Mouse (Mus musculus) telencephalon, adult 2 months (tissue): ENCODE results near the gene Suclg2.

Experiments used
- DNase-seq: peaks from one replicate; pipeline ENCODE4 v3.0.0-alpha.2; 2011; ENCODE audit warnings: low read depth, low spot score

Suclg2 gene

DNA sequence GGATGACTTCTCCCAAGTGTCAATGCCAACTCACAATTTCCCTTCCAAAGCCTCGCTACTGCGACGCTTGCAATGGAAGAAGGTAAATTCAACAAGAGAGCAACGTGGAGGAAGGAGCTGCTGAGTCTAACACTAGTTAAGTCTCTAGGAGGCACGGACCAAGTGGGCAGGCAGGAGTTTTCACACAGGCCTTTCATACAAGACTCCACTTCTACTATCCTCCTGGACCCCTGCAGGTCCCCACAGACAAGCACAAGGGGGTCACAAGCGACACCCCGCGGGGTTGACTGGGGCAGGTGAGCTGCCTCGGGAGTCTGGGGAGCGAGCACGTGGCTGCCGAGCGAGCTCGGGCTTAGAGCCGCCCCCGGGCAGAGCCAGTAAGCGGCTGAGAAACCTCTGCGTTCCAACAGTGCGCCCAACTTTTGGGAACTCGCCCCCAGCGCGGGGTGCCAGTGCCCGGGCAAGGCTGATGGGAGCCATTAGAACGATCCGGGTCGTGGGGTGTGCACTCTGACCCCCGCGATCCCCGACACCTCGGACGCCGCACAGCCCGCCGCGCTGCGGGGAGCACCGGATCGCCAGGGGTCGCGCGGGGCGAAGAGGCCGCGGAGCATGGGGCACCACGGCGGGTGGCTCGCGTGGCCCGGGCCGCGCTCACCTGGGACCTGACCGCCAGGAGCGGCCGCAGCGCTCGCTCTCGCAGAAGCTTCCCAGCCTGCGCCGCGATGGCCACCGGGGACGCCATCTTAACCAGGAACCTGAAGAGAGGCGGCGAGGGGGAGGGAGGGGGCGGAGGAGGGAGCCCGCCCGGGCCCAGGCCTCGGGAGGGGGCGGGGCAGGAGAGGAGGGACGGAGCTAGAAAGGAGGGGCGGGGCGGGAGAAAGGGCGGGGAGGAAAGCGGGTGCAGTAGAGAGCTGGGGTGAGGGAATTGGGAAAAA is at the start of gene Suclg2:
TSS of gene Suclg2 (minus strand) at position 770 of the 938 bp plus-strand sequence.
- DNase-seq, result peak; percentile 10

DNA sequence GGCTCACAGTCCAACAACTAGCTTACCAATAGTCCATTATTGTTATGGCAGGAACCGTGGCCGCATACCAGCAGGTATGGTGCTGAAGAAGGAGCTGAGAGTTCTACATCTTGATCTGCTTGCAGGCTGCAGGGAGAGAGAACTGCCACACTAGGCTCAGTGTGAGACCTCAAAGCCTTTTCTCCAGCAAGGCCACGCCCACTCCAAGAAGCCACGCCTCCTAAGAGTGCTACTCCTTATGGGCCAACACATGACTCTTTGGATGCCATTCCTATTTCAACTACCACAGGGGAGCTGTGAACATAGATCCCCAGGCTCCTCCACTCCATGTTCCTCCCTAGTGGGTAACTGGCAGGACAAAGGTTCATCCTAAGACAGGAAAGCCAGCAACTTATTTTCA is 48.0 kb upstream of the Suclg2 start:
- no peak for DNase-seq

DNA sequence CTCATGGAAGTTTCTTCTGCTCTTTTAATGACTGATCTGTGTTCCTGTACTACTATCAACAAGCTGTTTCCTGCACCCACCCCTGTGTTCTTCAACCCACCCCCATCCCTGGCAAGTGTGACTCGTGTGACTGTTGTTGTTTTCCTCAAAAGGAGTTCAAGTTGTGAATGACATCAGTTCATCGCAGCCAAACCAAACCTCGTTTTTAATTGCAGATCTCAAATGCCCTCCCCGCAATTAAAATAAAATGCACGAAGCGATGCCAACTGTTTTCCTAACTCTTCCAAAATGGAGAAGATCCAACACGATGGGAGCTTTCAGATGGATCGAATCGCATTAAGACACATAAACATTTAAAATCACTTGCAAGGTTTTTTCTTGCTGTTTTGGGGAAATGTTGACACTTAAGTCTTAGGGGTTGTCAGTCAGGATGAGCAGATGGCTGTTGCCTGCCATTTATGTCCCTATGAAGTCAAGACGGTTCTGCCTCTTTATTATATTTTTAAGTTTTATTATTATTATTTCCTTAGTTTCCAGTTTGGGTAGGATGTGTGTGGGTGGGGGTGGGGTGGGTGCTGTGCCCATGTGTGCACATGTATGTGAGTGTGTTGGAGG is 41.1 kb upstream of the Suclg2 start:
- DNase-seq, result peak; percentile 4

DNA sequence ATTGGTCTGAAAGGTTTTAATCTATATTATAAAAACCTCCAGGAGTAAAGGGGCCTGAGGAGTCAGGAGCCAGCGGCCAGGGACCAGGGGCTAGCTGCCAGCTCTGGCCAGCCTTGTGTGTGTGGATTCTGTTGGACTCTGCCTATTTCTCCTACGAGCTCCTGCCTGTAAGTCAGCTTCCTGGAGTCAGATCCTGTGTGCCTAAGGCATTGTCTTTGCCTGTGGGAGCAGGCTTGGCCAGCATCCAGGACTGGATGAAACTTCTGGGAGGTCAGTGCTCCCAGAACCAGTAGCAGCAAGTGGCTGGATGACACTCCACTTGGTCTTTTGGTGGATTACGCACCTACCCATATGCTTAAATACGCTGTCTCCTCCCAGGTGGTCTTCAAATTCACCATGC is 23.8 kb upstream of the Suclg2 start:
- DNase-seq, result no peak

DNA sequence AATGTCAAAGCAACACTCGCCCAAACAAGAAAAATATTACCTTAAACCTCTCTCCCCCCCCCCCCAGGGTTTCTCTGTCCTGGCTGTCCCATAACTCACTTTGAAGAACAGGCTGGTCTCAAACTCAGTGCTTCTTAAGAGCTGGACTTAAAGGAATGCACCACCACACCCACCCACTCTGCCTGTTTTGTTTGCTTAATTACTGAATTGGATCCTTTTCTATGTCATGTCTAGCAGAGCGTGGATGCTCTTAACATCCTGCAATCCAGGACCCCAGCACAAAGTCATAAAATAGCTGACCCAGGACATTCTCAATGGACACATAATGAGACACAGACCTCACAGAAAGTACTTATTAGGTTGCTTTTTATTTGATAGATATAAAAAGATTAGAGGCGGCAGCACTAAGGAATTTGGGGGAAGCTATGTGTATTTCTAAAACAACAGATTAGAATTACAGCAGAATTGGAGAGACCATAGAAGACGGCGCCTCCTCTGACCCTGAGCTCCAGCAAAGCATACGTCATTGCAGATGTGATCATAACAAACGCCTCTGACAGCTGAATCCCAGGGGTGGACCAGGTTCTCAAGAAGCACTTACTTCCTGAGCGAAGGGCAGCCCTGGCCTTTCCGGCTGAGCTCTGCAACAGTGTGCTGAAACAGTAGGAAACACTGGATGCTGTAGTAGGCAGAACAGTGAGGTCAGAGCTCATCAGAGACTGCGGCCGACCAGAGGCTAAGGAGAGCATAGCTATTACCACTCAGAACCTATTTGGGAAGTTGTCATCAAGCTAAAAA is 13.2 kb upstream of the Suclg2 start:
- DNase-seq, result no peak

DNA sequence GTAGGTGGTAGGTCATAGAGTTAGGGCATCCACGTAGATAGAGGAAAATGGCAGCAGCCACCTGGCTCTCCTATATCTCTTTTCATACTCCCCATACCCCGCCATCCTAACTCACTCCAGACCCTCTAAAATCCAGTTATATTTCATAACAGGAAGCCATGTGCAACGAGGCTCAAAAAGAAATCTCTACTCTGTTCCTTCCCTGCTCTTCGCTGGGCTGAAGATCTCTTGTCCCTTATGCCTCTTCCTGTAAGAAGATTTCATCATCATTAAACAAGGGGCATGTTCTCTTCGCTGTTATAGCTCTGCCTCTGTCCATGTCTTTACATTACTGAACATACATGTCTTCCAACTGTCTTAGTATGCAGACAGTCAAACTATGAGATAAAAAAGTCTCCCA is 10.8 kb upstream of the Suclg2 start:
- no peak for DNase-seq

DNA sequence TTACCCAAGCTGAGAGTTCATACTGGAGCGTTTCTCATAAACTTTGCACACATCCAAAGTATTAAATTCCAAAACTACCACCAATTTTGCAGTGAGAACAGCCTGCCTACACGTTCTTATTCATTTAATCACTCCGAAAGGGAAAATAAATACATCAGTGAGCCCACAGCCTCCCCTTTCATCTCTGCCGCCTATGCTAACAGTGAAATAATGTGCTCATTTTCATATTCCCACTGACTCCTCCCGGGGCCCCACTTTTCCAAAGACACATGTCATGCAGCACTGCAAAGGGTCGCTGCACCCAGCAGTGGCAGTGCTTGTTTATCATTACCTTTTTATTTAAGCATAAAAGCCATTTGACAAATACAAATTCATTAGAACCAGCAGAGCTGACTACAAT is 6.7 kb upstream of the Suclg2 start:
- DNase-seq, result no peak

DNA sequence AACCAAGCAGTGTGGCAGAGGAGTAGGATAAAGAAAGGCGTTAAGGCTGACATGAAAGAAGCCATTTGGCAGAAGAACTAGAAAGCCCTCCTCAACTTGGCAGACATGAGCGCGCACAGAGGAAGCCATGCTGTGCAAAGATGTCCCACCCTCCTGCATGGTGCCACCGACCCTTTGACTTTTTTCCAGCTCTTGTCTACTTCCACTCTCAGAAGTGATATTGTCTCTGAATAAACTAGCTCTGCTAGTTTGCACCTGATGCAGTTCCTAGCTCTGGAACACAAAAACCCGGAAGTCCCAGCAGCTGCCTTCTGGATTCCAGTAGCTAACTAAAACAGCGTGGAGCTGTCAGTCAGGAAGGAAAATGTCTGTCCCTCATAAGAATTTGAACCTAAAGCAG is 4.8 kb upstream of the Suclg2 start:
- DNase-seq, result no peak

DNA sequence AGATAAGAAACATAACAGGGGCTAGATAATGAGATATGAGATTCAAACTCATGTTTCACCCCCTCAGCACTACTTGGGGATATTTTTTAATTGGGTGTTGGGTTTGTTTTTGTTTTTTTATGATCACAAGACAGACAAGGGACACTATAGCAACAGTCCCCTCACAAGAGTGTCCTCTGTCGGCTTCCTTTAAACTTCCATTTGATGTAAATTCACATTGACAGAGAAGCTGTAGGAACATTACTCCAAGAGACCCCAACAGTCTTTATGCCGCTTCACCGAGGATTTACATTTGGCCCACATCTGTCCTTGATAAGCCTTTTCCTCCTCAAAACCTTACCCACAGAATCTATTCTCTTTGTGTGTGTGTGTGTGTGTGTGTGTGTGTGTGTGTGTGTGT is 1.2 kb upstream of the Suclg2 start:
- DNase-seq, result no peak

DNA sequence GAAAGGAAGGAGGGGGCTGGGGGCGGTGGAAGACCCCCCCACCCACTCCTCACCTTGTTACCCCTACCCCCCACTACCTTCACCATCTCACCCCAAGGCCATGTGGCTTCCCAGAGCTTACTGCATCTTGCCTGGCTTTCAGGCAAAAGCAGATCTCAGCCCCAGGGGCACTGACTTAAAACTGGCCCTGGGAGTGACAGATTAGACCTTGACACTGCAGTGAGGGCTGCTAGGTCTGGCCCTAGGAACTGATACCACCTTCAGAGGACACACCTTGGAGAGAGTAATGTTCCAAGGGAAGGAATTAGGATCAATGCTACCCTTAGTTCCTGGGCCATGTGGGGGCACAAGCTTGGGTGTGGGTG is 351 bp upstream of the Suclg2 start:
- DNase-seq, result no peak

DNA sequence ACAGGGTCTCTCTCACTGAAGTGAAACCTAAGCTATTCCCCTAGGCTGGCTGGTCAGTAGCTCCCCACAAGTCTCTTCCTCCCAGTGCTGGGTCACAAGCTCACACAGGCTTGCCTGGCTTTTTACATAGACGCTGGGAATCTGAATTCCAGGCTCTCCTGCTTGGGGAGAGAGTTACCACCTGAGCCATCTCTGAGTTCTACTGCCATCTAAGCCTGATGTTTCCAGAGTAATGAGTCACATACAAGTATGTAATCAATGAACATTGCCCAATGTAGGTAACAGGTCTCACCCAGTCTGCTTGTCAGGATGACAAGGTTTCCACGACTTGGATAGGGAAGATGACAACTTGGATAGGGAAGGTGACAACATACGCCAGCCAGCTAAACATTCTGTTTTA is 1.5 kb downstream of the Suclg2 start:
- DNase-seq, result no peak

DNA sequence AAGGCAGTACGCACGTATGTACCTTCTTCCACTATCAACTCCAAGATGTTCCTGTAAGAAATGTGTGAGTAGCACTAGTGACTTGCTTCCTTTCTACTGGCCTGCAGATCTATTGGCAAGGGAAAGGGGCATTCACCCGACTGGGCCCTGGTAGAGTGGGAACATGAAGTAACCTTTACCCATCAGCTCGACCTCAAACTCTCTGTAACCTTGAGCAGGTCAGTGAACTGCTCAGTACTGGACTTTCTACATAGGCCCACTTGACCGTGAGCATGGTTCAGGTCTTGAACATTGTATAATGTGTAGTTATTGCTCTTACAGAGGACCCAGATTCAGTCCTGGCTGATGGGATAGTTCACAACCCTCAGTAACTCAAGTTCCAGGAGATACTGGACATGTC is 2.1 kb downstream of the Suclg2 start:
- DNase-seq, result no peak

DNA sequence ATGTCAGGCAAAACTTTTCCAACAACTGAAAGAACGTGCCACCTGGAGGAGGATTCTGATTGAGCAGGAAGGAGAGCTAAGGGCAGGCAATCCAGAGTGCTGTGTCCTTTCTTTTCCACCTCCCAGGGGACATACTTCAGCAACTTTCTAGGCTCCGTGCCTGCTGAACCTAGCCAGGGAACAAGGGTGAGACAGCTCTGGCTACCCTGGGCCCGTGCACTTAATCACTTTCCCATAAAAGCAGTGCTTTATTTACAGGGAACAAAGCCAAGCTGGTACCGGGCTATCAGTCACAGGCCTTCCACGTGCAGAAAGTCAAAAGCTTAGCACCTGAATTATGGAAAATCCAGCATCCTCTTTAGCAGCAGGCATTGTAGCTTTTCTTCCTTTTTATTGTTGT is 5.4 kb downstream of the Suclg2 start:
- DNase-seq, result no peak

DNA sequence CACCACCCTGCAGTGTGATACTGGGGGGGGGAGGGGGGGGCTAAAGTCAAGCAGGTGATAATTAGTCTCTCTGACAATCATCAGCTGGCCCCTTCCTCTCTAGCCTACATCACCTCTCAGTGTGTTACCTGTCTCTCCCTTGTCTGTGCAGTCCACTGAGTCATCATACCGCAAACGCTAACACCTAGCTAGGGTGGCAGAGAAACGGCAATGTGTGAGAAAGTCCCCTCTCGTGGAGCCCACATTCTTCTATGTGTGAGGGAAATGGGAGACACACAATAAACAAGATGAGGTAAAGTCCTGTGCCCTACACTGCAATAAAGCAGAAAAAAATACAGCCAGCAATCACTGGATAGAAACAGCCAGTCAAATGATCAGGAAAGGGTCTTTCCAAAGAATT is 6.5 kb downstream of the Suclg2 start:
- no peak for DNase-seq

DNA sequence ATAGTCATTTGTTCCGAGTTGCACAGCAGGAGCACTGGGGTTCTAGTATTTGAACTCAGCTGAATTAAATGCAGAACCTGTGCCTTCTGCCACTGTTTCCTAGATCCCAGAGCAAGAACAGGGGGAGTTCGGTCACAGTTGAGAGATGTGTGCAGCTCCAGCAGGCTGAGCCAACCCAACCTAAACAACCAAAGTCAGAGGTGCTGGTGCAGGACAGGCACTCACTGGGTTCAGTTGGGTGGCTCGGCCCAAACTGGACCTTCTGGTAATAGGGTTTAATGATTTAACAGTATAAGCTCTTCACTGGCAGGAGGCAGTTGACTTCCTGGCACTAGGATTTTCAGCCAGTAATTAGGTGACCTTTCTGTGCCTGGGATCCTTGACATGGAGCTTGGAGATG is 6.9 kb downstream of the Suclg2 start:
- DNase-seq, result no peak

DNA sequence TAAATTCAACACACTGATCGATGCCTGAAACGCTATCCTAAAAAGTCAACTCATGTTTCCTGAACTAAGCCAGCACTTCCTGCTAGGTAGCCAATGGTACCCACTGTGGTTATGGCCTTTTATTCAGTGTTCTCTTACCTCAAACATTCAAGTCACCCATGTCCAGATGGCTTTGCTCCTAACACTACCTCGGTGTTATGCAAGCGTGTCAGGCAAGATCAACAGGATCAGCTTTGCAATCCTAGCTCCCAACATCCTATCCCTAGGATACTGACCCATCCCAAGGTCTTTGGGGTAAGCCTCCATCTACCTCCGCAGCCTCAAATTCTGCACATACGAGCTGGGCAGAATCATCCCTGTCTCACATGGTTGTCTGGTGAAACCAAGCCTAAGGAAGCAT is 7.7 kb downstream of the Suclg2 start:
- no peak for DNase-seq

DNA sequence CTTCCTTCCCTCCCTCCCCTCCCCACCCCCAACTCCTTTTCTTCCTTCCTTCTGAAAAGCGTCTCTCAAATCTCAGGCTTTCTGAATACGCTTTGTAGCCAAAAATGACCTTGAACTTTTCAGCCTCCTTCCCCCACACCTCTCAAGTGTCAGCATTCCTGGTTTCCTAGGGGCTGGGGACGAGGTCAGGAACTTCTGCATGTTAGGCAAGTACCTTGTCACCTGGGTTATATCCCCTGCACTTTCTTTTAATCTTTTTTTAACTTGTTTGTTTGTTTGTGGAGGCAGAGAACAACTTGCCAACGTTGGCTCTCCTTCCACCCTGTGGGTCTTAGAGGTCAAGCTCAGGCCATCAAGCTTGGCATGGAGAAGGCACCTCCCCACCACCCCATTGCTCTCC is 9.1 kb downstream of the Suclg2 start:
- no peak for DNase-seq

DNA sequence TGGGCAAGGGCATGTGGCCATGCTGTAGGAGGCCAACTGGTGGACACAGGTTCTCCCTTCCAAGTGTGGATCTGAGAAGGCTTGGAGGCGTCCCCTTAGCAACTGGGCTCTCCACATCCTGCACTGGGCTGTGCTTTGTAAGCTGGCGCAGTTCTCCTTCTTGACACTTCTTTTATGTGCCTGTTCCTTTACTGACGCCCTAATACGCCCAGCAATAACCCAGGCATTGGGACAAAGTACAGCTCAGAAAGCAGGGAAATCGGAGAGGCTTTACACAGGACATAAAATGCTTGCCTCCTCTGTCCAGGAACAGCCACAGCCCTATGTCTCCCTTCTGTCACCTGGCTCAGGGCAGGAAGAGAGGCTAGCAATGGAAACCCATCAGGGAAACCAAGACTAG is 9.5 kb downstream of the Suclg2 start:
- no peak for DNase-seq

DNA sequence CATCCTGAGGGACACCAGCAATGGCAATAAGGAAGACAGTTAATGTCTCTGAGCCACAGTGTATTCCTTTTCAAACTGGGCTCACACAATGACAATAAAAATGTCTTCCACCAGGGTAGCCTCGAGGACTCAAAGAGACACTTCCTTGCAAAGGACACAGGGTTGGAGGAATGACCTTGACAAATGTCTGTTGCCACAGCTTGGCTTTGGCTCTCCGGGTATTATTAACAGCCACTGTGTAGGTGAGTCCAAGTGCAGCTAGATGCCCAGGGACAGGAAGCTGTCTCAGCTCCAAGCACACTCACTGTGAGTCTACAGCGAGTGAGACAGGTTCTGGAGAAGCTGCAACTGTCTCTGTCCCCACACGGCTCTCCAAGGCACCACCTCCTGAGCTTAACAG is 14.0 kb downstream of the Suclg2 start:
- no peak for DNase-seq

DNA sequence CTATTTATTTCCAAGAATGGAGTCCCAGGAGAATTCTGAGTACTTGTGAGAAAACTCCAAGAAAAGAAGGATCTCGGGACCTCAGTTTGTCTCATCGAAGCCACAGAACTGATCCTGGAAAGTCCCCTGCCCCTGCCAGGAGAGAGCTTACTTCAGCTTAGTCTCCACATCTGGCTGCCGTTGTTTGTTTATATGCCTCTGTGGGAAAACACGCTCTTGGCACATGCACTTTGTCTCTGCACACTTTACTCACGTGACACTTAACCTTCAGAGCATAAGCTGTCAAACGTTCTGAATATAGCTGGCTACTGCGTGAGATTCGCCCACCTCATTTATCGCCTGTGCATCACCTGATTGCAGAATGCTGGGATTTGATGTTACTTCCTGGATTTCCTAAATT is 16.4 kb downstream of the Suclg2 start:
- DNase-seq, result no peak

DNA sequence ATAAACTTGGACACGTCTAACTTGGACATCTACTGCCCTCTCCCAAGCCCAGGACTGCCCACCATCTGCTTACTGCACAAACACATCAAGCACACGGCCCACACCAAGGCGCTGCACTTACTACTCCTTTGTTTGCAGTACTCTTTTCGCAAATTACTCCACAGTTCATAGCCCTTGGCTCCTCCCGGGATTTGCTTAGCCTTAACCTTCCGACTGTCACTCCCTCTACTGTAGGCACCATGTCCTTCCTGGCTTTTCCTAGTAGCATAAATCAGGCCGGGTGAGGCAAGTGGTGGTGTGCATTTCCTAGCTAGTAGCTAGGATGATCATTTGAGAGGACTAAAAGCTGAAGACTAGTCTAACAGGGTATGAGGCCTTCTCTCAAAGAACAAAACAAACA is 16.8 kb downstream of the Suclg2 start:
- DNase-seq, result no peak

DNA sequence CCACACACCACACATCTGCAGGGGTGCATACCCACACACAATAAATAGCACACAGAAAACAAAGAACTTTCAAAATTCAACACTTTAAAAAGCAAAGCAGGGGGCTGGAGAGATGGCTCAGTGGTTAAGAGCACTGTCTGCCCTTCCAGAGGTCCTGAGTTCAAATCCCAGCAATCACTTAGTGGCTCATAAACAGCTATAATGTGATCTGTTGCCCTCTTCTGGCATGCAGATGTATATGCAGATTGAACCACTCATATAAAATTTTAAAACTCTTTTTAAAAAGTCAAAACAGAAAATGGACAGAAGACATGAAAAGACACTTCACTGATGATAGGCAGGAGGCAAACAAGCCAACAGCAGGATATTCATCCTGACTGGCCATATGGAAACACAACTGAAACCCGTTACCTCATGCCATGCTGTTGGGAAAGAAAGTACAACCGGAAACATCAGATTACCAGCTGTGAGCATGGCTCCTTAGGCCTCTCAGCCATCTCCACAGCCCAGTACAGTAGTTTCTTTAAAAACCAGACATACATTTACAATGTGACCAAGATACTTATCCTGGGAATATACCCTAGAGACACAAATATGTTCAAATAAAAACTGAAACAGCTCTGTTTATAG is 17.5 kb downstream of the Suclg2 start:
- DNase-seq, result no peak
